8 mouse cellular contexts compared by ENCODE assay signal in the genomic region with DNA sequence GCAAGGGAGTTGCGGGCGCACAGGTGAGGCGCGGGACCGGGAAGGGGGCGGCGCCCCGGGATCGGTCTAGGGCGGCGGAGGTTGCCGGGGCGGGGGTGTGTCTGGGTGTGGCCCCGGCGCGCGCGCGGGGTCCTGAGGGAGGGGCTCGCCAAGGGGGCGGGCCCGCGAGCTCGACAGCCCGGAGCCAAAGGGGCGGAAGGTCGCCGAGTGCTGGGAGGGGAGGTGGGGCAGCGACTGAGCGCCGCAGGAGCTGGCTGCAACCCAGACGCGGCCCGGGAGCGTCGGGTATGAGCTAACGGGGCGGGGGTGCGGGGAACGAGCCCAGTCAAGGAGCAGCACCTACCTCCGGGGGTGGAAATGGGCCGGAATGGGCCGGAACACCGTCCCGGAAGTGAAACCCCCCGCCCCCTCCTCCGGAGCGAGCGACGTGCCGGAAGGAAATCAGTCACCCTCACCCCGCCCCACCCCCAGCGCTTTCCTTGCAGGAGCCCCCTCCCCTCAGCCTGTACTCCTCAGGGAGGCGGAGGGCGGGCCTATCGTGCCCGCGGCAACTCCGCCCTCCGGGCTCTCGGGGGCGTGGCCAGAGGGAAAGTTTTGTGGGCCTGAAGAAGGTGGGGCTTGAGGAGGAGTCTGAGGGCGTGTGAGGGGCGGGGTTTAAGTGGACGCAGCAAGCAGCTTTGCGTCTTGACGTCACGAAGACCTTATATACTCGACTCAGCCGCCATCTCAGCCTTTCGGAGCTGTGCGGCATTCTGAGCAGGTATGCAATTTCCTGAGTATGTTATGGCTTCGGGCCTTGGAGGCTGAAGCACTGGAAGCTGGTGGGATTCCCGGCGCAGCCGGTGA. TPM values are rescaled to one million over a fixed set of nuclear protein-coding genes. Genes with fewer than 3 reads are reported as not detected.
A peak's percentile ranks its signal among the peaks of the same experiment; 100 is the strongest.
DNase-seq lines count a peak whose midpoint lies in the region; ATAC-seq lines count a peak whose summit lies in the region.

A gene (minus strand): TSS at position 415 of the 846 bp plus-strand sequence.

- no peaks in the 10 kb centered on the region for H3K27me3 ChIP-seq in hindbrain, embryonic 15.5 days

- peaks cover 37% of the 10 kb centered on the region for H3K36me3 ChIP-seq in hindbrain, embryonic 15.5 days

- peak within 1 kb of the TSS; percentile 73 for H3K4me2 ChIP-seq in hindbrain, embryonic 15.5 days

- ATAC-seq in hindbrain, embryonic 15.5 days (ENCODE audit: low FRiP score, low read depth): peak; percentile 96

- under 1% methylated on average over 63 of the region's 76 CpGs for WGBS in hindbrain, embryonic 15.5 days

- DNase-seq in R1 (ENCODE audit: low read depth, low spot score): peak; percentile 98
- DNase-seq in cerebellum, postnatal 25 days: peak; percentile 96 to 97
- peak; percentile 91 to 96 for DNase-seq in frontal cortex, postnatal 25 days (ENCODE audit: low spot score in 2 of 2)
- DNase-seq in left cerebral cortex, adult 11 months (ENCODE audit: low spot score): peak; percentile 98
- DNase-seq in lung, postnatal 4 days: peak; percentile 99
- DNase-seq in retina, postnatal 7 days (ENCODE audit: low read depth, low spot score): peak; percentile 99
- peak; percentile 93 for DNase-seq in urinary bladder, adult 2 months (ENCODE audit: low spot score)

- H3K9me3 ChIP-seq in hindbrain, embryonic 15.5 days: no peaks in the 10 kb centered on the region

- H3K9ac ChIP-seq in hindbrain, embryonic 15.5 days: peak within 1 kb of the TSS; percentile 82

- peaks cover 36% of the 10 kb centered on the region for H3K4me1 ChIP-seq in hindbrain, embryonic 15.5 days (replicated peaks)

- H3K4me3 ChIP-seq in hindbrain, embryonic 15.5 days: peak within 1 kb of the TSS; percentile 64

- peak within 1 kb of the TSS; percentile 90 for H3K27ac ChIP-seq in hindbrain, embryonic 15.5 days (replicated peaks)

RNA-seq across cellular contexts. Expression of the gene that starts here (rescaled TPM):
- 13.9 and 14.4 TPM in 2 replicates for polyA plus RNA-seq in hindbrain, embryonic 15.5 days (2015; fragmentation: Nextera tagmentation; extraction: Ambion mirVana)
- 4.1 and 4.2 TPM in 2 replicates for polyA plus RNA-seq in urinary bladder, adult 2 months (2012; rRNA removed)

Comparison
In these comparisons a context has a peak if more than half of its experiments do, and no peak if none do; other contexts are left out.
1. Peak in every context shown above with its lines: DNase-seq, ATAC-seq, H3K4me3 ChIP-seq and H3K27ac ChIP-seq.